Mouse (Mus musculus) embryonic facial prominence, embryonic 10.5 days (tissue): ENCODE data around the gene Als2cl. TPM values are rescaled to one million over a fixed set of nuclear protein-coding genes. Genes with fewer than 3 reads are reported as not detected.

Source experiments
- DNase-seq: peaks from one replicate; pipeline ENCODE4 v3.0.0-alpha.2; 2017; ENCODE audit warnings: low spot score
- H3K27ac ChIP-seq: fragments of 300-500 bp; sonication (generic); replicated peaks from 2 replicates; pipeline ENCODE4 v1.5.1; 2016; ENCODE audit warnings: mild to moderate bottlenecking
- H3K27me3 ChIP-seq: fragments of 300-500 bp; sonication (generic); replicated peaks from 2 replicates; pipeline ENCODE4 v1.6.1; 2016; ENCODE audit warnings: low read depth, mild to moderate bottlenecking; ENCODE audit not compliant: poor library complexity, severe bottlenecking
- H3K36me3 ChIP-seq: fragments of 300-500 bp; sonication (generic); replicated peaks from 2 replicates; pipeline ENCODE4 v1.6.1; 2016; ENCODE audit warnings: mild to moderate bottlenecking, moderate library complexity
- H3K4me1 ChIP-seq: fragments of 300-500 bp; sonication (generic); 2 replicates; pipeline ENCODE4 v1.6.1; 2016
- H3K4me3 ChIP-seq: fragments of 300-500 bp; sonication (generic); 2 replicates; pipeline ENCODE4 v1.5.1; 2016; ENCODE audit warnings: mild to moderate bottlenecking, moderate library complexity
- H3K9me3 ChIP-seq: fragments of 300-500 bp; sonication (generic); 2 replicates; pipeline ENCODE4 v1.6.1; 2016; ENCODE audit warnings: mild to moderate bottlenecking
- WGBS: fragments of 180-500 bp; shearing (Covaris S2); methylation state at CpG from one replicate; pipeline ENCODE4 v1.1.7; 2016; 5-methylcytosine and 5-hydroxymethylcytosine counted together
- polyA plus RNA-seq: library from polyadenylated mRNA; unstranded; fragments of >200 nt; fragmentation: Nextera tagmentation; extraction: Ambion mirVana; gene quantifications from 2 replicates; pipeline ENCODE4 v1.2.1, GENCODE M21; 2016

Als2cl gene
- polyA plus RNA-seq, 1 experiment from 2014 or later, result 2.1 TPM

- 85% methylated on average over 12 of the region's 12 CpGs for WGBS
- Histone ChIP-seq H3K27me3 (no peaks in the 10 kb centered on the region), H3K36me3 (no peaks in the 10 kb centered on the region), H3K4me3 (no peak overlapping the region), H3K4me1 (peaks cover 14% of the 10 kb centered on the region), H3K9me3 (no peaks in the 10 kb centered on the region), H3K27ac (no peak overlapping the region)
- no peak for DNase-seq
These were observed 54.3 kb downstream of the Als2cl start for GRCm38 (mm10) chr9:110933850-110934437.

- H3K4me1 ChIP-seq, result peaks cover 14% of the 10 kb centered on the region
- DNase-seq, result no peak
- H3K36me3 ChIP-seq, result no peaks in the 10 kb centered on the region
- 86% methylated on average over 7 of the region's 7 CpGs for WGBS
- H3K27me3 ChIP-seq, result no peaks in the 10 kb centered on the region
- H3K4me3 ChIP-seq, result no peak overlapping the region
- H3K27ac ChIP-seq, result no peak overlapping the region
- H3K9me3 ChIP-seq, result no peaks in the 10 kb centered on the region
These were observed 56.3 kb downstream of the Als2cl start for GRCm38 (mm10) chr9:110935941-110936340.

- Histone ChIP-seq H3K36me3 (no peaks in the 10 kb centered on the region), H3K4me3 (no peak overlapping the region), H3K27ac (no peak overlapping the region), H3K9me3 (no peaks in the 10 kb centered on the region), H3K27me3 (peaks cover 1% of the 10 kb centered on the region; the same call in 1 of the 2 replicates), H3K4me1 (peaks cover 11% of the 10 kb centered on the region)
- 69% methylated on average over 12 of the region's 12 CpGs for WGBS
- no peak for DNase-seq
These were observed 58.1 kb downstream of the Als2cl start for GRCm38 (mm10) chr9:110937506-110938490.

- H3K9me3 ChIP-seq, result no peaks in the 10 kb centered on the region
- 34% methylated on average over 13 of the region's 13 CpGs for WGBS
- peaks cover 64% of the 10 kb centered on the region for H3K27me3 ChIP-seq
- no peak overlapping the region for H3K4me3 ChIP-seq
- DNase-seq, result peak; percentile 17
- H3K4me1 ChIP-seq, result peaks cover 18% of the 10 kb centered on the region
- no peak overlapping the region for H3K27ac ChIP-seq
- no peaks in the 10 kb centered on the region for H3K36me3 ChIP-seq
These were observed 64.6 kb downstream of the Als2cl start for GRCm38 (mm10) chr9:110944265-110944664.

- DNase-seq, result peak; percentile 13
- H3K27me3 ChIP-seq, result peaks cover 70% of the 10 kb centered on the region
- no peak overlapping the region for H3K4me3 ChIP-seq
- peaks cover 18% of the 10 kb centered on the region for H3K4me1 ChIP-seq
- H3K9me3 ChIP-seq, result no peaks in the 10 kb centered on the region
- H3K36me3 ChIP-seq, result no peaks in the 10 kb centered on the region
- 21% methylated on average over 18 of the region's 18 CpGs for WGBS
- no peak overlapping the region for H3K27ac ChIP-seq
These were observed 65.7 kb downstream of the Als2cl start for GRCm38 (mm10) chr9:110945343-110945742.

- H3K4me3 ChIP-seq, result peak within 1 kb of the TSS; percentile 27
- peaks cover 18% of the 10 kb centered on the region for H3K4me1 ChIP-seq
- 7% methylated on average over 11 of the region's 11 CpGs for WGBS
- no peak within 1 kb of the TSS for H3K27ac ChIP-seq
- H3K9me3 ChIP-seq, result no peaks in the 10 kb centered on the region
- H3K36me3 ChIP-seq, result no peaks in the 10 kb centered on the region
- DNase-seq, result no peak
- H3K27me3 ChIP-seq, result peaks cover 71% of the 10 kb centered on the region
These were observed 66.3 kb downstream of the Als2cl start, which contains the start of gene Tdgf1 for GRCm38 (mm10) chr9:110945926-110946325. Tdgf1 (minus strand) TSS chr9:110946158.

- DNase-seq, result peak; percentile 60
- Histone ChIP-seq H3K27ac (no peak overlapping the region), H3K27me3 (peaks cover 78% of the 10 kb centered on the region), H3K4me1 (peaks cover 18% of the 10 kb centered on the region), H3K36me3 (no peaks in the 10 kb centered on the region), H3K9me3 (no peaks in the 10 kb centered on the region), H3K4me3 (peak overlapping the region; percentile 27)
- 2% methylated on average over 20 of the region's 20 CpGs for WGBS
These were observed 66.9 kb downstream of the Als2cl start for GRCm38 (mm10) chr9:110946548-110947044.

- no peaks in the 10 kb centered on the region for H3K9me3 ChIP-seq
- peaks cover 84% of the 10 kb centered on the region for H3K27me3 ChIP-seq
- no peak overlapping the region for H3K27ac ChIP-seq
- peaks cover 18% of the 10 kb centered on the region for H3K4me1 ChIP-seq
- H3K4me3 ChIP-seq, result peak overlapping the region; percentile 27; the same call in 1 of the 2 replicates
- peak; percentile 21 for DNase-seq
- WGBS, result 3% methylated on average over 6 of the region's 6 CpGs
- no peaks in the 10 kb centered on the region for H3K36me3 ChIP-seq
These were observed 67.6 kb downstream of the Als2cl start for GRCm38 (mm10) chr9:110947261-110947661.

- DNase-seq, result no peak
- H3K9me3 ChIP-seq, result no peaks in the 10 kb centered on the region
- H3K36me3 ChIP-seq, result no peaks in the 10 kb centered on the region
- peaks cover 89% of the 10 kb centered on the region for H3K27me3 ChIP-seq
- H3K4me1 ChIP-seq, result peaks cover 18% of the 10 kb centered on the region
- 23% methylated on average over 6 of the region's 6 CpGs for WGBS
- H3K27ac ChIP-seq, result no peak overlapping the region
- no peak overlapping the region for H3K4me3 ChIP-seq
These were observed 68.2 kb downstream of the Als2cl start for GRCm38 (mm10) chr9:110947900-110948299.

- no peak for DNase-seq
- peaks cover 23% of the 10 kb centered on the region for H3K4me1 ChIP-seq
- 55% methylated on average over 8 of the region's 8 CpGs for WGBS
- no peaks in the 10 kb centered on the region for H3K9me3 ChIP-seq
- no peaks in the 10 kb centered on the region for H3K36me3 ChIP-seq
- H3K27me3 ChIP-seq, result peaks cover 89% of the 10 kb centered on the region
- no peak overlapping the region for H3K27ac ChIP-seq
- no peak overlapping the region for H3K4me3 ChIP-seq
These were observed 69.2 kb downstream of the Als2cl start for GRCm38 (mm10) chr9:110948813-110949310.

GRCm38 (mm10) chr9:110950109-110950508 is 70.4 kb downstream of the Als2cl start:
- no peak overlapping the region for H3K4me3 ChIP-seq
- H3K27me3 ChIP-seq, result peaks cover 88% of the 10 kb centered on the region
- no peak for DNase-seq
- H3K9me3 ChIP-seq, result no peaks in the 10 kb centered on the region
- 94% methylated on average over 3 of the region's 3 CpGs for WGBS
- peaks cover 29% of the 10 kb centered on the region for H3K4me1 ChIP-seq
- no peak overlapping the region for H3K27ac ChIP-seq
- H3K36me3 ChIP-seq, result no peaks in the 10 kb centered on the region
